Mouse (Mus musculus) splenic B cell, adult 2 months (primary cell): ENCODE measurements around the gene Med19.
A peak's percentile ranks its signal among the peaks of the same experiment; 100 is the strongest.

ENCODE experiments used
- DNase-seq: peaks from one replicate; pipeline ENCODE4 v3.0.0-alpha.2; 2011; ENCODE audit warnings: low read depth, low spot score
- H3K27me3 ChIP-seq: 2 replicates; pipeline ENCODE4 v1.6.1; 2012; ENCODE audit warnings: mild to moderate bottlenecking, low read length, moderate library complexity, mixed read lengths; ENCODE audit not compliant: control insufficient read depth, poor library complexity, insufficient read depth, severe bottlenecking
- H3K36me3 ChIP-seq: 2 replicates; pipeline ENCODE4 v1.6.1; 2012; ENCODE audit warnings: mild to moderate bottlenecking, low read length, moderate library complexity, mixed read lengths; ENCODE audit not compliant: control insufficient read depth, poor library complexity, insufficient read depth, severe bottlenecking

Gene Med19

GRCm38 (mm10) chr2:84688080-84688844 lies 10.1 kb downstream of the Med19 start:
- H3K36me3 ChIP-seq, result peaks cover 21% of the 10 kb centered on the region
- H3K27me3 ChIP-seq, result no peaks in the 10 kb centered on the region
- DNase-seq, result no peak

- Histone ChIP-seq H3K27me3 (no peaks in the 10 kb centered on the region), H3K36me3 (peaks cover 21% of the 10 kb centered on the region)
- DNase-seq, result no peak
These were observed 11.8 kb downstream of the Med19 start for GRCm38 (mm10) chr2:84690050-84690449.

- DNase-seq, result no peak
- peaks cover 12% of the 10 kb centered on the region for H3K36me3 ChIP-seq
- no peaks in the 10 kb centered on the region for H3K27me3 ChIP-seq
These were observed 16.9 kb downstream of the Med19 start for GRCm38 (mm10) chr2:84695007-84695695.

GRCm38 (mm10) chr2:84703497-84703896 lies 25.3 kb downstream of the Med19 start:
- DNase-seq, result no peak
- no peaks in the 10 kb centered on the region for H3K27me3 ChIP-seq
- H3K36me3 ChIP-seq, result peaks cover 11% of the 10 kb centered on the region; the same call in 1 of the 2 replicates

GRCm38 (mm10) chr2:84704329-84704728 lies 26.1 kb downstream of the Med19 start:
- Histone ChIP-seq H3K27me3 (no peaks in the 10 kb centered on the region), H3K36me3 (peaks cover 10% of the 10 kb centered on the region; the same call in 1 of the 2 replicates)
- DNase-seq, result no peak

GRCm38 (mm10) chr2:84705295-84705694 lies 27.1 kb downstream of the Med19 start:
- H3K27me3 ChIP-seq, result no peaks in the 10 kb centered on the region
- peaks cover 10% of the 10 kb centered on the region; the same call in 1 of the 2 replicates for H3K36me3 ChIP-seq
- peak; percentile 30 for DNase-seq

- Histone ChIP-seq H3K36me3 (peaks cover 12% of the 10 kb centered on the region; the same call in 1 of the 2 replicates), H3K27me3 (no peaks in the 10 kb centered on the region)
- DNase-seq, result no peak
These were observed 29.3 kb downstream of the Med19 start for GRCm38 (mm10) chr2:84707523-84707922.

GRCm38 (mm10) chr2:84711898-84712297 lies 33.7 kb downstream of the Med19 start:
- H3K27me3 ChIP-seq, result no peaks in the 10 kb centered on the region
- 0 out of 2 replicates have a peak, but pooled peaks cover 6% of the 10 kb centered on the region for H3K36me3 ChIP-seq
- DNase-seq, result no peak

GRCm38 (mm10) chr2:84714422-84714810 lies 36.2 kb downstream of the Med19 start:
- DNase-seq, result no peak
- 0 out of 2 replicates have a peak, but pooled peaks cover 4% of the 10 kb centered on the region for H3K36me3 ChIP-seq
- H3K27me3 ChIP-seq, result no peaks in the 10 kb centered on the region

- 0 out of 2 replicates have a peak, but pooled peaks cover 4% of the 10 kb centered on the region for H3K36me3 ChIP-seq
- no peaks in the 10 kb centered on the region for H3K27me3 ChIP-seq
- DNase-seq, result peak; percentile 99
These were observed 36.8 kb downstream of the Med19 start, which contains the start of gene Zdhhc5 for GRCm38 (mm10) chr2:84714811-84715561. Zdhhc5 (minus strand) TSS chr2:84715180.

GRCm38 (mm10) chr2:84715562-84716361 lies 37.6 kb downstream of the Med19 start:
- 0 out of 2 replicates have a peak, but pooled peaks cover under 1% of the 10 kb centered on the region for H3K36me3 ChIP-seq
- peak; percentile 97 for DNase-seq

GRCm38 (mm10) chr2:84716423-84717355 lies 38.5 kb downstream of the Med19 start:
- peak; percentile 34 for DNase-seq
- Histone ChIP-seq H3K36me3 (0 out of 2 replicates have a peak, but pooled peaks cover 2% of the 10 kb centered on the region), H3K27me3 (no peaks in the 10 kb centered on the region)

More at GRCm38 (mm10) chr2:84715562-84716361, 37.6 kb downstream of the Med19 start:
- no peaks in the 10 kb centered on the region for H3K27me3 ChIP-seq

- Histone ChIP-seq H3K36me3 (0 out of 2 replicates have a peak, but pooled peaks cover 2% of the 10 kb centered on the region), H3K27me3 (no peaks in the 10 kb centered on the region)
- no peak for DNase-seq
These were observed 39.2 kb downstream of the Med19 start for GRCm38 (mm10) chr2:84717357-84717756.
